Mouse (Mus musculus): ENCODE data around the gene Mkrn2.

DNA sequence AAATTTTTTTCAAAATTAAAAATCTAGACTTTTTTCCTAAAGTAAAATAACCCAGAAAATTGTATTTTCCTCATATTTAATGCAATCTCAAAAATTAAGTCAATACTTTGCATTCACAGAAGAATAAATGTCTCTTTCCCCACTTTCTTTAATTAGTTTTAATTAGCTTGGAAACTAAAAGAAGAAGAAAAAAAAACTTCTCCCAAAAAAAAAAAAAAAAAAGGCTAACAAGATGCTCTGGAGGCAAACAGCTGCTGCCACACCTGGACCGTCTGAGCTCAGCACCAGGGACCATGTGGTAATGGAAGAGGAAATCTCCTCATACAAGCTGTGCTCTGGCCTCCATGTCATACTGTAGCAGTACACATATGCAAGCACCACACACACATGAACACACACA, 41.6 kb downstream of the Mkrn2 start:
- no peak for TF ChIP-seq CTCF (IDR thresholded peaks at IDR 0.05; ENCODE audit: borderline replicate concordance, extremely low read depth, insufficient read depth, insufficient read length)
- no peak for TF ChIP-seq POLR2A (IDR thresholded peaks at IDR 0.05; ENCODE audit: borderline replicate concordance, extremely low read depth, insufficient read depth, insufficient read length, poor library complexity, severe bottlenecking)

All from brain, embryonic 14.5 days (tissue).